Mouse (Mus musculus): Measurements from ENCODE around the gene Napepld.

DNA sequence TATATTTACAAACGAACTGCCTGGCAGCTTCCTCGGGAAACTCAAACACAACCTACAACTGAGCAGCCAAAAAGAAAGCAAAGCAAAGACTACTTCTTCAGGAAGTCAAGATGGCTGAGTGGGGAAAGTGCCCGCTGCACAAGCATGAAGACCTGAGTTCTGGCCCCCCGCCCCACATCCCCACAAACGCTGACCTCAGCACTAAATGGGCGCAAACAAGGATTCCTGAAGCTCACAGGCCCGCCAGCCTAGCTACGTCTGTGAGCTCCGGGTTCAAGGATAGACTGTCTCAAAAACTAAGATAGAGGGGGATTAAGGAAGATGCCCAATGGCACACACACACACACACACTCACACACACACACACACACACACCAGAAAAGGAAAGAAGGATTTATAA lies 22.8 kb downstream of the Napepld start:
- no peak for TF ChIP-seq CTCF (IDR thresholded peaks at IDR 0.05; ENCODE audit: borderline replicate concordance, insufficient read depth, low read depth, low read length)
- TF ChIP-seq POLR2A (IDR thresholded peaks at IDR 0.05; ENCODE audit: borderline replicate concordance, insufficient read depth, low read length): no peak
